Mouse (Mus musculus): ENCODE measurements around the gene Gm10065.
"Not testable (repeated sequence)": the region's sequence is repeated elsewhere in the genome, so short reads cannot be mapped to it uniquely, and the experiment has no call there.

The Gm10065 gene

GRCm38 (mm10) chr13:21478759-21479670 lies at the start of gene Gm10065, which contains the start of gene Zkscan4:
Gene Gm10065 (minus strand): TSS chr13:21479441.
Gene Zkscan4 (plus strand): TSS chr13:21478907.
- DNase-seq = peak; percentile 54 to 55

DNA sequence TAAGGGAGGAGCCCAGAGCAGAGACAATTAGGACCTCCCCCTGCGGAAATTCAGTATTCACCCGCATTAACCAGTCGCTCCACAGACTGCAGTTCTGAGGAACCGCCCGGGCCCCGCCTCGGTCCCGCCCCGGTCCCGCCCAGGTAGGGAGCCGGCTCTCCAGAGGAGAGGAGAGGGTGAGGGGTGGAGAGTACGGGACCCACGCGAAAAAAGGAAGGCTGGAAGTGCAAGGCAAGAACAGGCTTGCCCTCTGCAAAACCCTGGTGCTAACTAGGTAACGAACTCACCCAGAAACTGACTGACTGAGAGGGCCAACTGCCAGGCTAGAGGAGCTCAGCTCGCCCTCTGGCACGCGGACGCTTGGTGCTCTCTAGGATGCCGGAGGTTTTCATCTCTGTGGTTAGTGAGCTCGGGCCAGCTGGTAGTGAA lies 27.0 kb upstream of the Gm10065 start:
- peak; percentile 79 to 83 for DNase-seq

GRCm38 (mm10) chr13:21502296-21502695 lies 23.1 kb upstream of the Gm10065 start:
- no peak for DNase-seq

- DNase-seq = not testable (repeated sequence)
Observed at GRCm38 (mm10) chr13:21501182-21501581, 21.9 kb upstream of the Gm10065 start, which contains the start of gene Gm11273. Gene Gm11273 (minus strand): TSS chr13:21501418.

- peak in 1 of 2 experiments; percentile 12 for DNase-seq
Observed at GRCm38 (mm10) chr13:21495080-21495479, 15.8 kb upstream of the Gm10065 start, which contains the start of gene AK157302. Gene AK157302 (plus strand): TSS chr13:21495223.

DNA sequence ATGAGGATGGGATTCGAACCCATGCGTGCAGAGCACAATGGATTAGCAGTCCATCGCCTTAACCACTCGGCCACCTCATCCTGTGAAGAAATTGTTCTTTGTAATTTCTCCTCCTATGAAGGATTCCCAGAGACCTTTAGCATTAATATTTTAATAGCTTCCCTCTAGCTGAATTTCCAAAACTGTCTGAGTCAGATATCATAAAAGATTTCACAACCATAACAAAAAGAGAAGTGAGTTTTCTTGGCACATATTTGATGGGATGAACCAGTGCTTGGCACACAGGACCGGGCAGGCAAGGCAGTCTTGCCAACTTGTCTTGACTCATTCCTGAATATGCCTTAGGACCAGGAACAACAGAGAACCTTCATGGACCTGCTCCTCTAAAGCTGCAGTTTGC lies 13.6 kb upstream of the Gm10065 start:
- DNase-seq = no peak

DNA sequence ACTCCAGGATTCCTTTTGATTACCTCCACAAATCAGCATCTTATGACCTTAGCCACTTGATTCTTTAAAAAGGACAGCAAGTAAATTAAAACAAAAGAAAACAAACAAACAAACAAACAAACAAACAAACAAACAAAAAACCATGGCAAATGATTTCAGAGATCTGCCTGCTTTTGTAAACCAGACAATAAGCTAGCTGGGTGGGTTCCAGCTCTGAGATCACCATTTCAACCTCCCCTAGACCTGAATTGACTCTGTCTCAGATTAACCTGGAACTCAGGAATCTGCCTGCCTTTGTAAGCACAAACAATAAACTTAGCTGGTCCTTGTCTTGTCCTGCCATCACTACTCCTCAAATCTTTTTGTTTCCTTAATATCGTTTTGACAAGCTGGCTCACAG lies 7.6 kb upstream of the Gm10065 start:
- DNase-seq = no peak

GRCm38 (mm10) chr13:21472427-21472826 lies 6.8 kb downstream of the Gm10065 start:
- no peak for DNase-seq

DNA sequence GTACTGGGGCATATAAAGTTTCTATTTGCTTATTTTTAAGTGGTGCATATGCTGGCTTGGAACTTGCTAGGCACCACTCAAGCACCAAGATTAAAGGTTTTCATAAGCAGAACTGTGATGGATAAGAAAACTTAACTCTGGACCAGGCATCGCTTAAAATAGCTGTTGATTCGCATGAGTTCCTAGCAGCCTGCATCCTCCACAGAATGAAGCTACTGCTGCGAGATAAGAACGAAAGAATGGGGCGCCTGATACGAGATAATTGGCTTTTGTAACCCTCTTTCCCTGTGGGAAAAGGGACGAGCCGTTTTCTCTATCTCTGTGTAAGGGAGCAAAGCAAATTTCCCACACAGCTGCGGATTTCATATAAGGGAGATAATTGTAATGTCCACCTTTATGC lies 10.1 kb downstream of the Gm10065 start:
- DNase-seq = no peak

GRCm38 (mm10) chr13:21468061-21469019 lies 10.9 kb downstream of the Gm10065 start, which contains the start of gene Nkapl:
Gene Nkapl (minus strand): TSS chr13:21468509.
- peak; percentile 87 to 90 for DNase-seq

DNA sequence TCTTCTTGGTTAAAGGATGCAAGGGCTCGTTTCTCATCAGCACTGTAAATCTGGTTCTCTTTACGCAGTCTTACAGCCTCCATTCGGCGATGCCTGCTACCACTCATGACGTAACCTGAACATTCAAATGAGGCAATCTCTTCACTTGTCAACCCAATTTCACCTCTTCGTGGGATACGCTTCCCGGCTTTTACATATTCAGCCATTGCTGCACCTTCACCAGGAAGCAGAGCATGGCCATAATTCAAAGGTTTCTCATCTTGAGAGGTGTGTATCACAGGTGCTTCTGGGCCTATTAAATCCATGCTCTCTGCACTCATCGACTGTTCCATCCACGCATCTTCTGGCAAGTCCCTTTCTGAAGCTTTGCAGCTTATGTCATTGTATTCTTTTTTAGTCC lies 11.9 kb downstream of the Gm10065 start:
- no peak for DNase-seq

GRCm38 (mm10) chr13:21462516-21462915 lies 16.7 kb downstream of the Gm10065 start:
- not testable (repeated sequence) for DNase-seq

DNA sequence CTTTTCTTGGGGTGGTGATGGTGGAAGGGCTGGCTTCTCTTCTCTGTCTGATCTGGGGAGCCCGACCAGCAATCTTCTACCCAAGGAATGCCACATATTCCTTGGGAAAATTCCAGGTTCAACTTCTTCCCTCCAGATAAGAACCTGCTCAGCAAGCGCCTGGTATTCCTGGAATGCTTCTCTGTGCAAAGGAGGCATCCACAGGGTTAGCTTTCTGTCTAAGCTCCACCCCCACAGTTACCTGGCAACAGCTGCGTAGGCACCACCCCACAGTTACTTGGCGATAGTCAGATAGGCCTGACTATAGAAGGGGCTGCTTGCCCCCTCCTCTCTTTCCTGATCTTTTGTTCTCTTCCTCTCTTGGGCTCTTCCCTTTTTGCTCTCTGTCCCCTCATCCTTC lies 22.9 kb downstream of the Gm10065 start:
- DNase-seq = peak; percentile 61 to 63

DNA sequence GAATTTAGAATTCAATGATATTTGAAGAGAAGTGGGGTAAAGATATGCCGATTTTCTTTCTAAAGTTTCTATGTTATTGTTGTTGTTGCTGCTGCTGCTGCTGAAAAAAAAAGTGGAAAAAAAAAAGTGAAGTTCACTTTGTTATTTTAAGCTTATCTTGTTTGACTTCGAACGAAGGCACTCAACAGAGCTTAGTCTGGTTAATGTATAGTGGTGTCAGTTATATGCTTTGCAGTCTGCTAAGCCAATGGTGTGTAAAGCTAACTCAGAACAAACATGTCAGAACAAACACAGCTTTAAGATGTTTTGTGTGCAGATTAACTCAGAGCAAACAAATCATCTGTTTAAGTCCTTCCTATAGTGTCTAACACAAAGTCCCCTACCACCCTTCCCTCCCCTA lies 25.1 kb downstream of the Gm10065 start:
- DNase-seq = no peak

GRCm38 (mm10) chr13:21453449-21453848 lies 25.8 kb downstream of the Gm10065 start, which contains the start of gene Zscan26:
Gene Zscan26 (minus strand): TSS chr13:21453730.
- DNase-seq = peak; percentile 81 to 87

GRCm38 (mm10) chr13:21453042-21453441 lies 26.2 kb downstream of the Gm10065 start:
- DNase-seq = no peak

GRCm38 (mm10) chr13:21447856-21448614 lies 31.2 kb downstream of the Gm10065 start:
- peak; percentile 37 to 38 for DNase-seq

- no peak for DNase-seq
Observed at GRCm38 (mm10) chr13:21446796-21447195, 32.4 kb downstream of the Gm10065 start.

DNA sequence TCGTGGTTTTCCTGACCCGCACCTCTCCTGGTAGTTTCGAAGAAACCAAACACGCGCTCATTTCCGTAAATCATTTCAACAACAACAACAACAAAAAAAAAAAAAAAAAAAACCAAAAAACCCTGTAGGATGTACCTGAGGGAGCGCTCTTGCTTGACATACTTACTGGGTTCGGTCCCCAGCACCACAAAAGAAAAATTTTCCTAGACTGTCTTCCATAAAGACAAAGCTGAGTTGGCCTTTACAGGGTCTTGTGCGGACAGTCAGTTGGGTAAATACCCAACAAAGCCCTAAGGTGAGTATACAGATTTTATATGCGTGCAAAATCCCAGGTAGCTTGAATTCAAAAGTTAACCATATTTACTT lies 38.1 kb downstream of the Gm10065 start:
- DNase-seq = no peak

DNA sequence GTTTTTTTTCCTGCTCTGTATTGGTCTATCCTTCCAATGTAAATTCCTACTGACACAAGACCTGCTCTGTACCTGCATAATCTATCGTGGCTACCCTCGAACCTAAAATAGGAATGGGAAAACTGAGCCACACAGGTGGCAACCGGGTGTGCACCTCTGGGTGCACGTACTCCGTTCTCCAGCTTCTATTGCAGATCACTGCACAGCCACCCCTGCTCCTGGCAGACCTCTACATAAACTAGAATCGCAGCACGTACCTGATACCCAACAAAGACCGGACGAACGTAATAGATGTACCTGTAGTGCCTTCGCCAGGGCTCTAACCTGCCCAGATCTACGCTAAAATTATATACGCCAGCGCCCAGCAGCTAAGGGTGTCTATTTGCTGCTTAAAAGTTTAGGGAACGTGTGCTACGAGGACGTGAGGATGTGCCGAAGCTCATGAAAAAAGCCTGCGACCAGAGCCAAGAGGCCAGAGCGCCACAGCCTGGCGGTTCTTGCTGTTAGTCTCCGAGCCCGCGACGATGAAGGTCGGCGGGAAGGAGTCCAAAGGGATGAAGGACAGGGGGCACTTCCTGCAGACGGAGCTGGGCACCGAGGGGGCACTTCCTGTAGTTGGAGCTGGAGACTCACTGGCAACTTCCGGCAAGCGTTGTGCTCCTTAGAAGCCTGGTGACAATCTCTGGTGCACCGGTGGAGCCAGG lies 38.6 kb downstream of the Gm10065 start, which contains the start of gene Pgbd1:
Gene Pgbd1, minus strand, starts transcription at position 556 of the 704 bp plus-strand sequence.
- DNase-seq = peak; percentile 60 to 69

DNA sequence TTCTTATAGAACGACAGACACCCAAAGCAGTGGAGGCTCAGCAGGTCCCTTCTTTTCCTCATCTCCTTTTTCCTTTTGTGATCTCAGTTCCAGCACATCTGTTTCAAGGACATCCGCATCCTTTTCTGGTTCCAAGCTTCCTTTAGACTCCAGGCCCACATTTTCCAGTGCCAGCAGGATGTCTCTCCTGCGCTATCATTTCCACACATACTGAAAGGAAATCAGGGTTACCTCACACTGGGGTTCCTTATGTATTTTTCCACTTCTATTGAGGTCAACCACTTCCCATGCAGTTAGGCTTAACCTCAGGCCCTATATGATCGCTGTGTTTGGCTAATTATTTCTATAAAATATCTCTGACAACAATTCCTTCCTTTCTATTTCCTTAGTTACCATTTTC lies 43.8 kb downstream of the Gm10065 start:
- DNase-seq = no peak
